In genomic region chr5:136846385-136847264, GRCm38 (mm10) we compare ENCODE assay signal across 29 mouse cellular contexts. TPM values are rescaled to one million over a fixed set of nuclear protein-coding genes. Genes with fewer than 3 reads are reported as not detected.
A peak's percentile ranks its signal among the peaks of the same experiment; 100 is the strongest.
DNase-seq lines count a peak whose midpoint lies in the region; ATAC-seq and TF ChIP-seq lines count a peak whose summit lies in the region.
"Had no signal": no experiment of that assay in that cellular context is flagged by ENCODE, and none has a peak within 500 bp of the region (broad histone marks: within the 10 kb centered on the region; RNA-seq: fewer than 3 reads in every experiment).

No protein-coding gene starts in this region.

- no peaks in the 10 kb centered on the region; the same call in 1 of the 2 replicates for H3K9me3 ChIP-seq in limb, embryonic 11.5 days (ENCODE audit: control insufficient read depth, low read length)
- no peaks in the 10 kb centered on the region for H3K9me3 ChIP-seq in limb, embryonic 10.5 days (replicated peaks)
- H3K9me3 ChIP-seq in embryonic facial prominence, embryonic 13.5 days, result no peaks in the 10 kb centered on the region
- H3K9me3 ChIP-seq: heart, embryonic 10.5 days; limb, embryonic 13.5 days; midbrain, embryonic 12.5 days; neural tube, embryonic 13.5 days had no signal

- H3K4me3 ChIP-seq in limb, embryonic 11.5 days (ENCODE audit: low read depth, low read length), result no peak overlapping the region
- H3K4me3 ChIP-seq in limb, embryonic 10.5 days, result no peak overlapping the region
- no peak overlapping the region for H3K4me3 ChIP-seq in embryonic facial prominence, embryonic 13.5 days
- no peak overlapping the region for H3K4me3 ChIP-seq in gastrocnemius, adult 2 months
- H3K4me3 ChIP-seq: erythroblast, embryonic 14.5 days; heart, embryonic 10.5 days; limb, embryonic 13.5 days; midbrain, embryonic 12.5 days; neural tube, embryonic 13.5 days had no signal

- no peak overlapping the region for H3K4me2 ChIP-seq in limb, embryonic 11.5 days (ENCODE audit: low read depth, severe bottlenecking)
- H3K4me2 ChIP-seq in embryonic facial prominence, embryonic 13.5 days, result peak overlapping the region; percentile 7; the same call in 1 of the 2 replicates
- H3K4me2 ChIP-seq: hindbrain, embryonic 14.5 days; limb, embryonic 13.5 days; liver, embryonic 11.5 days; midbrain, embryonic 12.5 days; neural tube, embryonic 13.5 days had no signal

- ATAC-seq in limb, embryonic 11.5 days (ENCODE audit: insufficient number of reproducible peaks, low FRiP score, low TSS enrichment, low read depth), result 0 out of 2 replicates have a peak, but pooled peaks have one; percentile 39
- peak; percentile 34 for ATAC-seq in Patski
- peak; percentile 54; the same call in 1 of the 2 replicates for ATAC-seq in embryonic facial prominence, embryonic 13.5 days (ENCODE audit: insufficient number of reproducible peaks, insufficient read depth, low FRiP score, low TSS enrichment, low read depth)
- peak; percentile 50; the same call in 1 of the 2 replicates for ATAC-seq in megakaryocyte-erythroid progenitor cell, adult 5-6 weeks (replicated peaks; ENCODE audit: low FRiP score, low TSS enrichment, poor library complexity, severe bottlenecking)
- ATAC-seq: CD4-positive, CD25-positive, alpha-beta regulatory T cell, adult 4 months; forebrain, postnatal 0 days; intestine, postnatal 0 days had no signal

- in situ Hi-C loops in Patski (cut with MboI; ENCODE audit: low pct_unique_long_range_greater_than_20kb), result no loop called here

- peaks cover 3% of the 10 kb centered on the region for H3K36me3 ChIP-seq in limb, embryonic 11.5 days (ENCODE audit: control insufficient read depth, insufficient read depth, low read length)
- H3K36me3 ChIP-seq in limb, embryonic 10.5 days, result peaks cover 98% of the 10 kb centered on the region
- H3K36me3 ChIP-seq in embryonic facial prominence, embryonic 13.5 days, result peaks cover 57% of the 10 kb centered on the region
- H3K36me3 ChIP-seq: midbrain, embryonic 12.5 days; neural tube, embryonic 13.5 days had no signal

- H3K27me3 ChIP-seq in limb, embryonic 11.5 days (ENCODE audit: control insufficient read depth, insufficient read depth, low read length), result no peaks in the 10 kb centered on the region
- H3K27me3 ChIP-seq in limb, embryonic 10.5 days (ENCODE audit: low read depth, poor library complexity, severe bottlenecking), result no peaks in the 10 kb centered on the region
- H3K27me3 ChIP-seq in Patski, result peaks cover 11% of the 10 kb centered on the region
- no peaks in the 10 kb centered on the region for H3K27me3 ChIP-seq in embryonic facial prominence, embryonic 13.5 days
- H3K27me3 ChIP-seq: limb, embryonic 13.5 days; midbrain, embryonic 12.5 days; neural tube, embryonic 13.5 days had no signal

- TF ChIP-seq CTCF in Patski (IDR thresholded peaks at IDR 0.05), result no peak
- no peak for TF ChIP-seq CTCF in gastrocnemius, adult 2 months (IDR thresholded peaks at IDR 0.05)

- POLR2A ChIA-PET in Patski (lab: Charles Lee), result no interaction called here

- no peak overlapping the region for H3K9ac ChIP-seq in limb, embryonic 11.5 days (ENCODE audit: low read length)
- H3K9ac ChIP-seq in embryonic facial prominence, embryonic 13.5 days, result no peak overlapping the region
- H3K9ac ChIP-seq: forebrain, postnatal 0 days; hindbrain, embryonic 14.5 days; limb, embryonic 13.5 days; midbrain, embryonic 12.5 days; neural tube, embryonic 13.5 days had no signal

- CTCF ChIA-PET in Patski (lab: Charles Lee), result interaction anchor here (1.7 kb wide), 1 partner anchor 52 kb away, joined by 3 read pairs; no protein-coding TSS in a partner anchor

- H3K4me1 ChIP-seq in limb, embryonic 11.5 days (ENCODE audit: control insufficient read depth, insufficient read depth, low read length), result peaks cover 9% of the 10 kb centered on the region
- H3K4me1 ChIP-seq in limb, embryonic 10.5 days, result peaks cover 29% of the 10 kb centered on the region
- peaks cover 37% of the 10 kb centered on the region for H3K4me1 ChIP-seq in embryonic facial prominence, embryonic 13.5 days
- H3K4me1 ChIP-seq: neural tube, embryonic 13.5 days had no signal

- H3K27ac ChIP-seq in limb, embryonic 11.5 days (replicated peaks; ENCODE audit: low read depth, low read length), result no peak overlapping the region; the same call in 1 of the 2 replicates
- no peak overlapping the region for H3K27ac ChIP-seq in limb, embryonic 10.5 days
- peak overlapping the region; percentile 75 for H3K27ac ChIP-seq in embryonic facial prominence, embryonic 13.5 days
- no peak overlapping the region for H3K27ac ChIP-seq in gastrocnemius, adult 2 months
- H3K27ac ChIP-seq: heart, embryonic 10.5 days; hindbrain, embryonic 14.5 days; limb, embryonic 13.5 days; midbrain, embryonic 12.5 days; neural tube, embryonic 13.5 days had no signal

- WGBS in limb, embryonic 11.5 days, result 89% methylated on average over 19 of the region's 19 CpGs
- WGBS in limb, embryonic 10.5 days, result 83% methylated on average over 19 of the region's 19 CpGs
- 65% methylated on average over 19 of the region's 19 CpGs for WGBS in embryonic facial prominence, embryonic 13.5 days

- DNase-seq in limb, embryonic 11.5 days (ENCODE audit: low spot score), result no peak
- no peak for DNase-seq in limb, embryonic 10.5 days (ENCODE audit: low spot score)
- no peak for DNase-seq in Patski (ENCODE audit: low read depth, low spot score)
- DNase-seq in gastrocnemius, adult 2 months, result no peak
- no peak for DNase-seq in retina, embryonic 14.5 days (ENCODE audit: low spot score)
- DNase-seq in cerebellum, postnatal 4 days (ENCODE audit: low spot score in 2 of 2), result no peak
- DNase-seq: adrenal gland, postnatal 14 days; cerebellum, adult 11 months; cerebellum, adult 9-10 months; forebrain, postnatal 0 days; gastrocnemius, postnatal 14 days; kidney, adult 9 months; kidney, postnatal 10 days; layer of hippocampus, adult 9-11 months; lung, postnatal 10 days; right cerebral cortex, postnatal 25 days had no signal

- intact Hi-C loops in gastrocnemius, adult 2 months (cut with DNase I), result no loop called here

RNA-seq across cellular contexts. Expression of gene Col26a1, which starts 36.4 kb away (rescaled TPM):
- polyA plus RNA-seq in limb, embryonic 11.5 days (2014; fragmentation: Nextera tagmentation; extraction: Ambion mirVana), result 68.2 and 69.0 TPM in 2 replicates
- 128 TPM in 2 replicates for polyA plus RNA-seq in limb, embryonic 10.5 days (2016; fragmentation: Nextera tagmentation; extraction: Ambion mirVana)
- polyA plus RNA-seq in Patski (2021), result 0.09 TPM
- polyA plus RNA-seq in embryonic facial prominence, embryonic 13.5 days (2015; fragmentation: Nextera tagmentation; extraction: Ambion mirVana), result 273 and 319 TPM in 2 replicates
- not detected in 2 replicates for total RNA-seq in megakaryocyte-erythroid progenitor cell, adult 5-6 weeks (2014; fragmentation: Nextera tagmentation)
- total RNA-seq in megakaryocyte-erythroid progenitor cell, adult 5-6 weeks (2017), result not detected in 2 replicates
- total RNA-seq in gastrocnemius, adult 2 months (2021), result 1 to 10 TPM; 1.4 to 2.1 TPM
- total RNA-seq: granulocyte monocyte progenitor cell, adult 5-6 weeks; hematopoietic stem cell, adult 5-6 weeks had no signal

Comparison
In these comparisons a context has a peak if more than half of its experiments do, and no peak if none do; other contexts are left out.
1. RNA of gene Col26a1, which starts 36.4 kb away (polyA plus RNA-seq): 273 to 319 TPM in embryonic facial prominence, embryonic 13.5 days, 128 TPM in limb, embryonic 10.5 days and 68.2 to 69.0 TPM in limb, embryonic 11.5 days; 0.09 TPM in Patski (single experiment); every median in the first group is over 10 times any median in the second.
2. Peak in every context shown above with its lines, with median percentiles within 50 percentile points of each other: ATAC-seq.